Mouse (Mus musculus): ENCODE measurements around the gene Eps8l1. TPM values are rescaled to one million over a fixed set of nuclear protein-coding genes. Genes with fewer than 3 reads are reported as not detected.

Eps8l1 gene
- polyA plus RNA-seq, 1 experiment from 2014 or later, result 3.0 TPM

DNA sequence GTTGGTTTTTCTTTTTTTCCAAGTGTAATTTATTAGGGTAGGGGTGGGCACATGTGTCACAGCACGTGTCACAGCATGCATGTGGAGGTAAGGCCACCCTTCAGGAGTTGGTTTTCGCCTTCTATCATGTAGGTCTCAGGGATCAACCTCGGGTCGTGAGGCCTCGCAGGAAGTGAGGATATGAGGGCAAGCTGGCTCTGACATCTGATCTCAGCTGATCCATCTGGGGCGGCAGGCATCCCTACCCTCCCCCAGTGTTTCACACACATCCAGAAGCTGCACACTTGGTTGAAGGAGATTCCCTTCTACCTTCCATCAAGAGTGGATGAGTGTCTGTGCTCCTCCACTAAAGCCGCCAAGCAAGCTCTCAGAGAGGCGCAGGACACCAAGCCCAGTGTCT lies 28.4 kb upstream of the Eps8l1 start:
- H3K4me1 ChIP-seq (ENCODE audit: control insufficient read depth, insufficient read depth, low read length), result no peaks in the 10 kb centered on the region
- 90% methylated on average over 8 of the region's 8 CpGs for WGBS
- H3K9me3 ChIP-seq (replicated peaks; ENCODE audit: control insufficient read depth, low read length), result no peaks in the 10 kb centered on the region
- H3K4me3 ChIP-seq (ENCODE audit: low read depth, low read length), result no peak overlapping the region
- H3K9ac ChIP-seq (replicated peaks; ENCODE audit: low read length), result no peak overlapping the region
- H3K4me2 ChIP-seq (ENCODE audit: low read depth, low read length), result no peak overlapping the region
- H3K36me3 ChIP-seq (replicated peaks; ENCODE audit: control insufficient read depth, insufficient read depth, low read depth, low read length), result no peaks in the 10 kb centered on the region; the same call in 1 of the 2 replicates
- no peak overlapping the region for H3K27ac ChIP-seq (replicated peaks; ENCODE audit: low read depth, low read length)
- ATAC-seq (replicated peaks; ENCODE audit: insufficient number of reproducible peaks, low FRiP score, low TSS enrichment, low read depth) (no peak), DNase-seq (ENCODE audit: low spot score) (no peak)
- H3K27me3 ChIP-seq (ENCODE audit: control insufficient read depth, insufficient read depth, low read length), result no peaks in the 10 kb centered on the region

DNA sequence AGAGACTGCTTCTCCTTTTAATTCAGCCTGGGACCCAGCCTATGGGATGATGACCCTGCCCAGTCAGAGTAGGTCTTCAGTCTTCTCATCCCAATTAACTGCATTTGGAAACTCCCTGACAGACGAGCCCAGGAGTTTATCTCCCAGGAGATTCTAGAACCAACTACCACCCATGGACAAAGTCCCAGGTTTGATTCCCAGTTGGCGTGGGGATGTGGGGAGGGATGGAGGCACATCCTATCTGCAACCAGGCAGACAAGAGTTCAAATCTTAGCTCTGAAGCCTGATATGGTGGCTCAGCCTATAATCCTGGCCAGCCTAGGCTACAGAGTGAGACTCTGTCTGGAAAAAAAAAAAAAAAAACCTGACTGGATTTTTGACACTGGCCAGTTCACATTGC lies 22.8 kb upstream of the Eps8l1 start:
- no peak overlapping the region for H3K9ac ChIP-seq (replicated peaks; ENCODE audit: low read length)
- H3K9me3 ChIP-seq (replicated peaks; ENCODE audit: control insufficient read depth, low read length), result no peaks in the 10 kb centered on the region
- no peak overlapping the region for H3K27ac ChIP-seq (replicated peaks; ENCODE audit: low read depth, low read length)
- H3K4me2 ChIP-seq (ENCODE audit: low read depth, low read length), result no peak overlapping the region
- ATAC-seq (replicated peaks; ENCODE audit: insufficient number of reproducible peaks, low FRiP score, low TSS enrichment, low read depth), result no peak
- 91% methylated on average over 2 of the region's 2 CpGs for WGBS
- no peak overlapping the region for H3K4me3 ChIP-seq (ENCODE audit: low read depth, low read length)
- H3K27me3 ChIP-seq (ENCODE audit: control insufficient read depth, insufficient read depth, low read length), result no peaks in the 10 kb centered on the region
- no peaks in the 10 kb centered on the region; the same call in 1 of the 2 replicates for H3K36me3 ChIP-seq (replicated peaks; ENCODE audit: control insufficient read depth, insufficient read depth, low read depth, low read length)
- DNase-seq (ENCODE audit: low spot score), result no peak
- no peaks in the 10 kb centered on the region for H3K4me1 ChIP-seq (ENCODE audit: control insufficient read depth, insufficient read depth, low read length)

GRCm38 (mm10) chr7:4440549-4440948 lies 19.9 kb upstream of the Eps8l1 start:
- H3K27ac ChIP-seq (replicated peaks; ENCODE audit: low read depth, low read length), result no peak overlapping the region
- H3K4me2 ChIP-seq (ENCODE audit: low read depth, low read length), result no peak overlapping the region
- H3K4me3 ChIP-seq (ENCODE audit: low read depth, low read length), result no peak overlapping the region
- DNase-seq (ENCODE audit: low spot score) (no peak), ATAC-seq (replicated peaks; ENCODE audit: insufficient number of reproducible peaks, low FRiP score, low TSS enrichment, low read depth) (no peak)
- H3K4me1 ChIP-seq (ENCODE audit: control insufficient read depth, insufficient read depth, low read length), result no peaks in the 10 kb centered on the region
- no peak overlapping the region for H3K9ac ChIP-seq (replicated peaks; ENCODE audit: low read length)
- H3K36me3 ChIP-seq (replicated peaks; ENCODE audit: control insufficient read depth, insufficient read depth, low read depth, low read length), result no peaks in the 10 kb centered on the region
- no peaks in the 10 kb centered on the region for H3K9me3 ChIP-seq (replicated peaks; ENCODE audit: control insufficient read depth, low read length)
- WGBS, result 92% methylated on average over 10 of the region's 10 CpGs
- no peaks in the 10 kb centered on the region for H3K27me3 ChIP-seq (ENCODE audit: control insufficient read depth, insufficient read depth, low read length)

DNA sequence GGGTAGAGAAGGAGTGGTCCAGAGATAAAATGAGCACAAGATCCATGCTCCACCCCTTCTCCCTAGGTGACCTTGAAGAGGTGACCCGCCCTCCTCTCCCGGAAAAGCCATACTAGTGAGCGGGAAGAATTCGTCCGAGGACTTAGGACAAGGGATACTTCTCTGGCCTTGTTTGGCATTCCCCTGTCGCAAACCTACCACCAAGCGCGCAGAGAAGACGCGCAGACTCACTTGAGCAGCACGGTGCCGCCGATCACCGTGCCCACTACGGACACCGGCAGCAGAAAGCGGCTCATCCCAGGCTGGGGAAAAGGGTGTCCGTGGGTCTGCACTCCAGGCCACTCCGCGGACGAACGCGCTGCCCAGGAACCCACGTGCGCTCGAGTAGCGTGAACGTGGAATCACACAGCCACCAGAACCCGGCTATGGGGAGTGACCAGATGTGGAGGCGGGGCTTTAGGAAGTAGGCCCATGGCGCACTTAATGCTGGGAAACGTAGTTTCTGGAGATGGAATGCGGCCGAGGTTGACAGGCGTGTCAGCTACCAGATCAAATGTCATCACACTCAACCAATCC lies 15.2 kb upstream of the Eps8l1 start, which contains the start of gene Rdh13:
Gene Rdh13 (minus strand): TSS at position 434 of the 576 bp plus-strand sequence.
- DNase-seq (ENCODE audit: low spot score), result peak; percentile 95
- peak; percentile 95 for ATAC-seq (replicated peaks; ENCODE audit: insufficient number of reproducible peaks, low FRiP score, low TSS enrichment, low read depth)
- Histone ChIP-seq H3K27me3 (ENCODE audit: control insufficient read depth, insufficient read depth, low read length) (no peaks in the 10 kb centered on the region), H3K4me1 (ENCODE audit: control insufficient read depth, insufficient read depth, low read length) (no peaks in the 10 kb centered on the region), H3K9ac (replicated peaks; ENCODE audit: low read length) (peak within 1 kb of the TSS; percentile 67), H3K36me3 (replicated peaks; ENCODE audit: control insufficient read depth, insufficient read depth, low read depth, low read length) (no peaks in the 10 kb centered on the region), H3K4me2 (ENCODE audit: low read depth, low read length) (peak within 1 kb of the TSS; percentile 62), H3K27ac (replicated peaks; ENCODE audit: low read depth, low read length) (no peak within 1 kb of the TSS), H3K9me3 (replicated peaks; ENCODE audit: control insufficient read depth, low read length) (no peaks in the 10 kb centered on the region), H3K4me3 (ENCODE audit: low read depth, low read length) (peak within 1 kb of the TSS; percentile 61)
- WGBS, result under 1% methylated on average over 35 of the region's 35 CpGs

- WGBS, result 6% methylated on average over 1 of the region's 1 CpGs
- ATAC-seq (replicated peaks; ENCODE audit: insufficient number of reproducible peaks, low FRiP score, low TSS enrichment, low read depth), result no peak
Measured at GRCm38 (mm10) chr7:4447138-4447537, 13.3 kb upstream of the Eps8l1 start.

GRCm38 (mm10) chr7:4448439-4448838 lies 12.0 kb upstream of the Eps8l1 start:
- no peak overlapping the region for H3K4me2 ChIP-seq (ENCODE audit: low read depth, low read length)
- H3K27me3 ChIP-seq (ENCODE audit: control insufficient read depth, insufficient read depth, low read length), result no peaks in the 10 kb centered on the region
- no peak overlapping the region for H3K27ac ChIP-seq (replicated peaks; ENCODE audit: low read depth, low read length)
- 82% methylated on average over 3 of the region's 3 CpGs for WGBS
- H3K4me1 ChIP-seq (ENCODE audit: control insufficient read depth, insufficient read depth, low read length), result no peaks in the 10 kb centered on the region
- no peak for DNase-seq (ENCODE audit: low spot score)
- no peak overlapping the region for H3K4me3 ChIP-seq (ENCODE audit: low read depth, low read length)
- H3K9me3 ChIP-seq (replicated peaks; ENCODE audit: control insufficient read depth, low read length), result no peaks in the 10 kb centered on the region
- no peak overlapping the region for H3K9ac ChIP-seq (replicated peaks; ENCODE audit: low read length)
- no peaks in the 10 kb centered on the region for H3K36me3 ChIP-seq (replicated peaks; ENCODE audit: control insufficient read depth, insufficient read depth, low read depth, low read length)
- no peak for ATAC-seq (replicated peaks; ENCODE audit: insufficient number of reproducible peaks, low FRiP score, low TSS enrichment, low read depth)

More at GRCm38 (mm10) chr7:4447138-4447537, 13.3 kb upstream of the Eps8l1 start:
- Histone ChIP-seq H3K4me1 (ENCODE audit: control insufficient read depth, insufficient read depth, low read length) (no peaks in the 10 kb centered on the region), H3K36me3 (replicated peaks; ENCODE audit: control insufficient read depth, insufficient read depth, low read depth, low read length) (no peaks in the 10 kb centered on the region), H3K27ac (replicated peaks; ENCODE audit: low read depth, low read length) (no peak overlapping the region), H3K9me3 (replicated peaks; ENCODE audit: control insufficient read depth, low read length) (no peaks in the 10 kb centered on the region), H3K4me3 (ENCODE audit: low read depth, low read length) (no peak overlapping the region), H3K27me3 (ENCODE audit: control insufficient read depth, insufficient read depth, low read length) (no peaks in the 10 kb centered on the region), H3K4me2 (ENCODE audit: low read depth, low read length) (no peak overlapping the region), H3K9ac (replicated peaks; ENCODE audit: low read length) (no peak overlapping the region)
- no peak for DNase-seq (ENCODE audit: low spot score)

- Histone ChIP-seq H3K9me3 (replicated peaks; ENCODE audit: control insufficient read depth, low read length) (no peaks in the 10 kb centered on the region), H3K4me3 (ENCODE audit: low read depth, low read length) (no peak overlapping the region), H3K27me3 (ENCODE audit: control insufficient read depth, insufficient read depth, low read length) (no peaks in the 10 kb centered on the region), H3K36me3 (replicated peaks; ENCODE audit: control insufficient read depth, insufficient read depth, low read depth, low read length) (no peaks in the 10 kb centered on the region), H3K27ac (replicated peaks; ENCODE audit: low read depth, low read length) (no peak overlapping the region), H3K4me1 (ENCODE audit: control insufficient read depth, insufficient read depth, low read length) (no peaks in the 10 kb centered on the region), H3K9ac (replicated peaks; ENCODE audit: low read length) (no peak overlapping the region), H3K4me2 (ENCODE audit: low read depth, low read length) (no peak overlapping the region)
- WGBS, result 15% methylated on average over 2 of the region's 2 CpGs
- no peak for DNase-seq (ENCODE audit: low spot score)
- ATAC-seq (replicated peaks; ENCODE audit: insufficient number of reproducible peaks, low FRiP score, low TSS enrichment, low read depth), result no peak
Measured at GRCm38 (mm10) chr7:4449211-4449610, 11.3 kb upstream of the Eps8l1 start.

- no peak for DNase-seq (ENCODE audit: low spot score)
- Histone ChIP-seq H3K9me3 (replicated peaks; ENCODE audit: control insufficient read depth, low read length) (no peaks in the 10 kb centered on the region), H3K9ac (replicated peaks; ENCODE audit: low read length) (no peak overlapping the region), H3K27ac (replicated peaks; ENCODE audit: low read depth, low read length) (no peak overlapping the region), H3K4me3 (ENCODE audit: low read depth, low read length) (no peak overlapping the region), H3K4me1 (ENCODE audit: control insufficient read depth, insufficient read depth, low read length) (no peaks in the 10 kb centered on the region), H3K27me3 (ENCODE audit: control insufficient read depth, insufficient read depth, low read length) (no peaks in the 10 kb centered on the region), H3K4me2 (ENCODE audit: low read depth, low read length) (no peak overlapping the region), H3K36me3 (replicated peaks; ENCODE audit: control insufficient read depth, insufficient read depth, low read depth, low read length) (no peaks in the 10 kb centered on the region)
- 17% methylated on average over 4 of the region's 4 CpGs for WGBS
- peak; percentile 44; the same call in 1 of the 2 replicates for ATAC-seq (replicated peaks; ENCODE audit: insufficient number of reproducible peaks, low FRiP score, low TSS enrichment, low read depth)
Measured at GRCm38 (mm10) chr7:4452644-4453043, 7.8 kb upstream of the Eps8l1 start.

All from embryonic facial prominence, embryonic 11.5 days (tissue).